Mouse (Mus musculus): Measurements from ENCODE around the gene Cct3.

GRCm38 (mm10) chr3:88350732-88351131 is 53.8 kb downstream of the Cct3 start:
- no peak for TF ChIP-seq POLR2A (IDR thresholded peaks at IDR 0.05; ENCODE audit: borderline replicate concordance, control insufficient read depth, low read depth, low read length)
- TF ChIP-seq CTCF (IDR thresholded peaks at IDR 0.05; ENCODE audit: control insufficient read depth, insufficient read depth, low read length), result no peak

All from bone marrow, adult 2 months (tissue).